ENCODE assay signal across 8 mouse cellular contexts in the genomic region with DNA sequence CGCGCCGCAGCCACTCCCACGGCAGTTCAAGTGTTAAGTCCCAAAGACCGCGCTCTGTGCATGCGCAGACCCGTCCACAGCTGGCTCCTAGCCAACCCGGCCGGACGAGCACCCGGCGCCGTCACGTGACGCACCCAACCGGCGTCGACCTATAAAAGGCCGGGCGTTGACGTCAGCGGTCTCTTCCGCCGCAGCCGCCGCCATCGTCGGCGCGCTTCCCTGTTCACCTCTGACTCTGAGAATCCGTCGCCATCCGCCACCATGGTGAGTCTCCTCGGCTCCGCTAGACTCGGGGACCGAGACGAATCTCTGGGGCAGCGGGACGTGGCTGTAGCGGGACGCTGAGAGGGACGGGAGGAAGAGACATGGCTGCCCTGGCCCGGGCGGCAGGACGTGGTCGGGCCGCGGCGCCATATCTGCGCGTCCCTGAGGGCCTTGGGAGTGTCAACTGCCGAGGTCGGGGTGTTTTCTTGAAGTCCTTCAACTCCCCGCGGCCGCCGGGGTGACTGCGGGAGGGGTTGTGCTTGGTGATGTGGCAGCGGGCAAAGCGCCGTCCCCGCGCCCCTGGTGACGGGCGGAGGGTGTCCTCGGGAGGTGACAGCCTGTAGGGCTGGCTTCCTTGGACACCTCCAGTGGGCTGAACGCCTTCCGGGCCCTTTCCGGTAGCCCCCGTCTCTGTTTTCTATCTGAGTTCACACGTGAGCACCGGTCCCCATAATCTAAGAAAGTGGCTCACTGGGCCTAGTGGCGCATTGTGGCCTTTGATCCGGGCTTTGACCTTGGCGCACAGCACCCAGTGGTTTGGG. TPM values are rescaled to one million over a fixed set of nuclear protein-coding genes. Genes with fewer than 3 reads are reported as not detected.
A peak's percentile ranks its signal among the peaks of the same experiment; 100 is the strongest.
DNase-seq lines count a peak whose midpoint lies in the region; ATAC-seq lines count a peak whose summit lies in the region.

A gene (plus strand): TSS at position 166 of the 806 bp plus-strand sequence.

- H3K27me3 ChIP-seq in intestine, embryonic 15.5 days (replicated peaks) = no peaks in the 10 kb centered on the region

- WGBS in intestine, embryonic 15.5 days = under 1% methylated on average over 77 of the region's 77 CpGs

- H3K9me3 ChIP-seq in intestine, embryonic 15.5 days = no peaks in the 10 kb centered on the region

- H3K4me1 ChIP-seq in intestine, embryonic 15.5 days (replicated peaks) = peaks cover 43% of the 10 kb centered on the region

- peak within 1 kb of the TSS; percentile 97 for H3K4me3 ChIP-seq in intestine, embryonic 15.5 days (replicated peaks)

- intact Hi-C loops in gastrocnemius, postnatal 36 days (cut with DNase I) = loop anchor here (5.0 kb wide), 1 partner anchor 89 kb away; no protein-coding TSS in a partner anchor
- intact Hi-C loops in left cerebral cortex, postnatal 14 days (cut with DNase I) = no loop called here

- H3K4me2 ChIP-seq in intestine, embryonic 15.5 days (replicated peaks) = peak within 1 kb of the TSS; percentile 92

- H3K36me3 ChIP-seq in intestine, embryonic 15.5 days = peaks cover 41% of the 10 kb centered on the region

- peak; percentile 86 for ATAC-seq in intestine, embryonic 15.5 days
- ATAC-seq in megakaryocyte-erythroid progenitor cell, adult 5-6 weeks (replicated peaks; ENCODE audit: low FRiP score, low TSS enrichment, poor library complexity, severe bottlenecking) = peak; percentile 20; the same call in 1 of the 2 replicates

- peak within 1 kb of the TSS; percentile 88 for H3K27ac ChIP-seq in intestine, embryonic 15.5 days

- peak; percentile 98 for DNase-seq in adrenal gland, adult 2 months
- DNase-seq in embryo, embryonic 11 days = peak; percentile 99
- DNase-seq in gastrocnemius, postnatal 36 days = peak; percentile 99 to 100
- DNase-seq in left cerebral cortex, postnatal 14 days (ENCODE audit: low spot score in 2 of 2) = peak; percentile 99 to 100
- DNase-seq in right cerebral cortex, postnatal 14 days = peak; percentile 100
- DNase-seq in urinary bladder, postnatal 25 days (ENCODE audit: low spot score) = peak; percentile 100

- H3K9ac ChIP-seq in intestine, embryonic 15.5 days = peak within 1 kb of the TSS; percentile 94

RNA-seq across cellular contexts. Expression of the gene that starts here (rescaled TPM):
- 1,000 to 10,000 TPM; 1,393 to 1,508 TPM for total RNA-seq in adrenal gland, adult 2 months (2021)
- 1,342 and 1,424 TPM in 2 replicates for polyA plus RNA-seq in adrenal gland, adult 2 months (2012; rRNA removed)
- 100 to 1,000 TPM; 880 to 957 TPM for total RNA-seq in gastrocnemius, postnatal 36 days (2021)
- polyA plus RNA-seq in intestine, embryonic 15.5 days (2015; fragmentation: Nextera tagmentation; extraction: Ambion mirVana) = 515 and 540 TPM in 2 replicates
- total RNA-seq in left cerebral cortex, postnatal 14 days (2021) = 100 to 1,000 TPM; 936 to 941 TPM
- total RNA-seq in megakaryocyte-erythroid progenitor cell, adult 5-6 weeks (2014; fragmentation: Nextera tagmentation) = 1,282 and 1,455 TPM in 2 replicates
- total RNA-seq in megakaryocyte-erythroid progenitor cell, adult 5-6 weeks (2017) = 1,743 and 1,799 TPM in 2 replicates

Comparison
In these comparisons a context has a peak if more than half of its experiments do, and no peak if none do; other contexts are left out.
1. Peak in every context shown above with its lines: DNase-seq, ATAC-seq, H3K4me3 ChIP-seq and H3K27ac ChIP-seq.